Mouse (Mus musculus) liver, embryonic 16.5 days (tissue): ENCODE results near the gene Prss45. TPM values are rescaled to one million over a fixed set of nuclear protein-coding genes. Genes with fewer than 3 reads are reported as not detected.

Experiments used
- ATAC-seq: fragments of 200-750 bp; cut with Nextera tagmentation; 2 replicates; pipeline ENCODE4 v1.8.0; 2017; ENCODE audit warnings: low read depth, mild to moderate bottlenecking, moderate number of reproducible peaks, moderate library complexity
- H3K27ac ChIP-seq: fragments of 300-500 bp; sonication (generic); 2 replicates; pipeline ENCODE4 v1.5.1; 2014; ENCODE audit warnings: mild to moderate bottlenecking, low read length
- H3K27me3 ChIP-seq: fragments of 300-500 bp; sonication (generic); 2 replicates; pipeline ENCODE4 v1.6.1; 2014; ENCODE audit warnings: low read depth, low read length, mixed read lengths; ENCODE audit not compliant: control insufficient read depth, insufficient read depth
- H3K36me3 ChIP-seq: fragments of 300-500 bp; sonication (generic); 2 replicates; pipeline ENCODE4 v1.6.1; 2014; ENCODE audit warnings: mild to moderate bottlenecking; ENCODE audit not compliant: control insufficient read depth, insufficient read depth
- H3K4me1 ChIP-seq: fragments of 300-500 bp; sonication (generic); 2 replicates; pipeline ENCODE4 v1.6.1; 2014; ENCODE audit warnings: low read depth, low read length, mixed read lengths; ENCODE audit not compliant: control insufficient read depth
- H3K4me2 ChIP-seq: fragments of 300-500 bp; sonication (generic); 2 replicates; pipeline ENCODE4 v1.6.1; 2014; ENCODE audit warnings: low read depth, low read length, mixed read lengths
- H3K4me3 ChIP-seq: fragments of 300-500 bp; sonication (generic); 2 replicates; pipeline ENCODE4 v1.5.1; 2014; ENCODE audit warnings: low read depth, mild to moderate bottlenecking, low read length
- H3K9ac ChIP-seq: fragments of 300-500 bp; sonication (generic); 2 replicates; pipeline ENCODE4 v1.6.1; 2014; ENCODE audit warnings: low read depth, low read length
- H3K9me3 ChIP-seq: fragments of 300-500 bp; sonication (generic); replicated peaks from 2 replicates; pipeline ENCODE4 v1.6.1; 2016; ENCODE audit warnings: low read length; ENCODE audit not compliant: control insufficient read depth
- WGBS: fragments of 180-500 bp; shearing (Covaris S2); extraction: QIAGEN DNeasy Blood & Tissue Kit; methylation state at CpG from one replicate; pipeline ENCODE4 v1.1.7; 2014; ENCODE audit not compliant: insufficient replicate concordance; 5-methylcytosine and 5-hydroxymethylcytosine counted together
- polyA plus RNA-seq: library from polyadenylated mRNA; unstranded; fragments of >200 nt; fragmentation: Nextera tagmentation; extraction: Ambion mirVana; gene quantifications from 2 replicates; pipeline ENCODE4 v1.2.1, GENCODE M21; 2015

Gene Prss45
- not detected in 2 replicates for polyA plus RNA-seq

DNA sequence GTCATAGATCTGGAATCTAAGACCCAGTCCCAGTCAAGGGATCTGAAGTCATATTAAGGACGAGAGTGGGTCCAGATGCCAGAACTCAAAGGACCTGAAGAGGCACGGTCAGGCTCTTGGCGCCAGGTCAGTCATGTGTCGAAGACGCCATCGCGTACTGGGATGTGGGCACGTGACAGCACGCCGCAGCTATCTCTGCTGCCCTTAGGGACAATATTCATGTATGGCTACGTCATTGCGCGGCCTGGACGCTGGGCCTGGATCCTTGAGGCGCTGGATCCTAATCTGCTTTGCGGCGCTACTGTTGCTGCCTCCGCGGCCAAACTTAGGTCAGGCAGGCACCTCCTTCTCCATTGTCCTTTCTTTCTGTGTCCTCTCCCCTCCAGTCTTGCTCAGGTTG, at the start of gene Prss45:
TSS of gene Prss45 (plus strand) at position 178 of the 400 bp plus-strand sequence.
- WGBS: 68% methylated on average over 19 of the region's 19 CpGs
- no peak within 1 kb of the TSS for H3K27ac ChIP-seq
- H3K4me1 ChIP-seq: no peaks in the 10 kb centered on the region
- H3K4me2 ChIP-seq: no peak within 1 kb of the TSS
- no peaks in the 10 kb centered on the region for H3K27me3 ChIP-seq
- H3K9ac ChIP-seq: no peak within 1 kb of the TSS
- ATAC-seq: no peak
- no peaks in the 10 kb centered on the region for H3K9me3 ChIP-seq
- no peaks in the 10 kb centered on the region for H3K36me3 ChIP-seq
- H3K4me3 ChIP-seq: no peak within 1 kb of the TSS

- Histone ChIP-seq H3K27ac (no peak overlapping the region), H3K36me3 (no peaks in the 10 kb centered on the region), H3K4me2 (no peak overlapping the region), H3K9ac (no peak overlapping the region), H3K9me3 (no peaks in the 10 kb centered on the region), H3K27me3 (no peaks in the 10 kb centered on the region), H3K4me1 (no peaks in the 10 kb centered on the region), H3K4me3 (no peak overlapping the region)
- no peak for ATAC-seq
- WGBS: 69% methylated on average over 3 of the region's 3 CpGs
Measured at GRCm38 (mm10) chr9:110788169-110788568, 46.2 kb upstream of the Prss45 start.

- no peak overlapping the region for H3K27ac ChIP-seq
- no peak overlapping the region for H3K4me2 ChIP-seq
- H3K4me1 ChIP-seq: no peaks in the 10 kb centered on the region
- 46% methylated on average over 4 of the region's 4 CpGs for WGBS
- H3K36me3 ChIP-seq: no peaks in the 10 kb centered on the region
- H3K4me3 ChIP-seq: no peak overlapping the region
- ATAC-seq: no peak
- H3K27me3 ChIP-seq: no peaks in the 10 kb centered on the region
- H3K9ac ChIP-seq: no peak overlapping the region
- H3K9me3 ChIP-seq: no peaks in the 10 kb centered on the region
Measured at GRCm38 (mm10) chr9:110790462-110790861, 43.9 kb upstream of the Prss45 start.

- H3K9me3 ChIP-seq: no peaks in the 10 kb centered on the region
- 62% methylated on average over 10 of the region's 10 CpGs for WGBS
Measured at GRCm38 (mm10) chr9:110797013-110797412, 37.4 kb upstream of the Prss45 start.

GRCm38 (mm10) chr9:110797866-110798265, 36.5 kb upstream of the Prss45 start, which contains the start of gene Prss42:
Gene Prss42 (plus strand): TSS chr9:110798166.
- no peak within 1 kb of the TSS for H3K9ac ChIP-seq
- H3K9me3 ChIP-seq: no peaks in the 10 kb centered on the region
- H3K4me2 ChIP-seq: no peak within 1 kb of the TSS
- ATAC-seq: no peak
- H3K4me1 ChIP-seq: no peaks in the 10 kb centered on the region
- no peaks in the 10 kb centered on the region for H3K27me3 ChIP-seq
- no peak within 1 kb of the TSS for H3K27ac ChIP-seq
- 81% methylated on average over 14 of the region's 14 CpGs for WGBS
- H3K36me3 ChIP-seq: no peaks in the 10 kb centered on the region
- no peak within 1 kb of the TSS for H3K4me3 ChIP-seq

More at GRCm38 (mm10) chr9:110797013-110797412, 37.4 kb upstream of the Prss45 start:
- no peak overlapping the region for H3K27ac ChIP-seq
- no peak for ATAC-seq
- no peak overlapping the region for H3K9ac ChIP-seq
- no peaks in the 10 kb centered on the region for H3K4me1 ChIP-seq
- H3K27me3 ChIP-seq: no peaks in the 10 kb centered on the region
- no peak overlapping the region for H3K4me3 ChIP-seq
- no peaks in the 10 kb centered on the region for H3K36me3 ChIP-seq
- H3K4me2 ChIP-seq: no peak overlapping the region

DNA sequence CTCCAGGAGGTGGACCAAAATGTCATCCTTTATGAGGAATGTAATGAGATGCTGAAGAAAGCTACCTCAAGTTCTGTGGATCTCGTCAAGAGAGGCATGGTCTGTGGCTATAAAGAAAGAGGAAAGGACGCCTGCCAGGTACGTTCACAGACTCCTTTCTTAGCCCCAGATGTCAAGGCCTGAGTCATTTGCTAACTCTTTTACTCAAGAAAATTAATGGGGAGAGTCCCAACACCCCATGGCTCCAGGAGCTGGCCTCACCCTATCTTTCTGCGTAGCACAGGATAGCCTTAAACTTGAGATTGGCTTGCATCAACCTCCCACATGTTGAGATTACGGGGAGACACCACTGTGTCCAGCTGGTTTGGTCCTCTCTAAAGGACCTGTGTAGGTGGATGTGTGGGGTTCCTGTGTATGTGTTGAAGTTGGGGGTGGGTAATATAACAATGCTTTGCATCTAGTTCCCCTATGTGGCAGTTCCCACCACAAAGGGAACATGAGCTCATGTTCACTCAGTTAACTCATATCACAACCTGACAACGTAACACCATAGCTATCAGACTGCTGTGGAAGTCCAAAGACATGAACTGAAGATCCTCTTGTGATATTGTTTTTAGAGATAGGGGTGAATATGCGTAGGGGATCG, 33.4 kb upstream of the Prss45 start:
- H3K9me3 ChIP-seq: no peaks in the 10 kb centered on the region

DNA sequence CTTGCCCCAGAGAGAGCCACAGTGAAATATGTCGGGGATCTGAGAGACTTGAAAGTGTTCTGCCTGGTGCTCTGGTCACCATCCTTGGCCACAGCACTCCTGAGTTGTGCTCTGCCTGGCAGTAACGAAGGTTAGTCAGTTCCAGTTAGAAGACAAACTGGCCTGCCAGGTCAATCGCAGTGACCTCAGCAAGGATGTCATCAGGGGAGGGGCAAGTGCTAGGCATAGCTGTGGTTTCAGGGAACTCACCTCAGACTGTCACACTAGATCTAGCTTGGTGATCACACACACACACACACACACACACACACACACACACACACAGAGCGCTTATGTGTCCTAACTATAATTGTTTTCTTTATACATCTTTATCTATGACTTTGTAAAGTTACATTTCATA, 31.1 kb upstream of the Prss45 start:
- 42% methylated on average over 4 of the region's 4 CpGs for WGBS
- H3K4me2 ChIP-seq: no peak overlapping the region
- no peaks in the 10 kb centered on the region for H3K36me3 ChIP-seq
- H3K9me3 ChIP-seq: no peaks in the 10 kb centered on the region
- ATAC-seq: no peak
- no peak overlapping the region for H3K27ac ChIP-seq
- no peaks in the 10 kb centered on the region for H3K27me3 ChIP-seq
- no peaks in the 10 kb centered on the region for H3K4me1 ChIP-seq
- no peak overlapping the region for H3K9ac ChIP-seq
- H3K4me3 ChIP-seq: no peak overlapping the region

More for the DNA sequence above, 33.4 kb upstream of the Prss45 start:
- H3K4me2 ChIP-seq: no peak overlapping the region
- H3K36me3 ChIP-seq: no peaks in the 10 kb centered on the region
- no peak overlapping the region for H3K4me3 ChIP-seq
- no peaks in the 10 kb centered on the region for H3K4me1 ChIP-seq
- H3K27ac ChIP-seq: no peak overlapping the region
- no peak overlapping the region for H3K9ac ChIP-seq
- no peak for ATAC-seq
- H3K27me3 ChIP-seq: no peaks in the 10 kb centered on the region
- 62% methylated on average over 8 of the region's 8 CpGs for WGBS

DNA sequence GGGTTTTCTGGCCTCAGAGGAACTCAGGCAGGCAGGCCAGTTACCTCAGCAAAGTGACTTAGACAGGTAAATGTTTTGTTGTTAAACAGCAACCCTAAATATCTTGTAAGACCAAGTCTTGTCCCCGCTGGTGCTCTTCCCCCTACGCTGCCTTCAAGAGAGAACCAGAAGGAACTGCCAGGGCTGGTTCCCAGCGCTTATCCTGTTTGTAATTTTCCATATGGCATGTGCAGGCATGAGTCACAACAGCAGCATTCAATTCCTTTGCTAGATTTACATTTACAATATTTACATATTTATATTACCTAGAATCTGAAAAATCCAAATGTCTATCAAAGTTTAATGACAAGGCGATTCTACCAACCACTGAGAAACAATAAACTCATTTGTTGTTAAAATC, 24.3 kb upstream of the Prss45 start:
- H3K36me3 ChIP-seq: no peaks in the 10 kb centered on the region
- H3K27me3 ChIP-seq: no peaks in the 10 kb centered on the region
- H3K4me3 ChIP-seq: no peak overlapping the region
- H3K27ac ChIP-seq: no peak overlapping the region
- no peak for ATAC-seq
- no peak overlapping the region for H3K4me2 ChIP-seq
- H3K4me1 ChIP-seq: no peaks in the 10 kb centered on the region
- H3K9ac ChIP-seq: no peak overlapping the region
- H3K9me3 ChIP-seq: no peaks in the 10 kb centered on the region
- WGBS: 66% methylated on average over 4 of the region's 4 CpGs

GRCm38 (mm10) chr9:110813789-110814188, 20.6 kb upstream of the Prss45 start, which contains the start of gene Prss44:
Gene Prss44 (plus strand): TSS chr9:110813994.
- Histone ChIP-seq H3K4me1 (no peaks in the 10 kb centered on the region), H3K27me3 (no peaks in the 10 kb centered on the region), H3K36me3 (no peaks in the 10 kb centered on the region), H3K4me2 (no peak within 1 kb of the TSS), H3K9ac (no peak within 1 kb of the TSS), H3K4me3 (no peak within 1 kb of the TSS), H3K9me3 (no peaks in the 10 kb centered on the region), H3K27ac (no peak within 1 kb of the TSS)
- 51% methylated on average over 18 of the region's 18 CpGs for WGBS
- ATAC-seq: no peak
